Mouse (Mus musculus): ENCODE measurements around the gene Nrg3. TPM values are rescaled to one million over a fixed set of nuclear protein-coding genes. Genes with fewer than 3 reads are reported as not detected.
"Not testable (repeated sequence)": the region's sequence is repeated elsewhere in the genome, so short reads cannot be mapped to it uniquely, and the experiment has no call there.

The Nrg3 gene
- polyA plus RNA-seq, 1 experiment from 2014 or later = 0.37 TPM

- no peaks in the 10 kb centered on the region for H3K4me1 ChIP-seq
- no peaks in the 10 kb centered on the region for H3K27me3 ChIP-seq (ENCODE audit: poor library complexity, severe bottlenecking)
- H3K9me3 ChIP-seq = no peaks in the 10 kb centered on the region
- 69% methylated on average over 1 of the region's 1 CpGs for WGBS
- H3K36me3 ChIP-seq (replicated peaks) = no peaks in the 10 kb centered on the region
- H3K27ac ChIP-seq = no peak overlapping the region
- no peak overlapping the region for H3K4me3 ChIP-seq
- no peak for DNase-seq (ENCODE audit: extremely low spot score, low spot score)
Observed at GRCm38 (mm10) chr14:39155462-39155861, 317.4 kb downstream of the Nrg3 start.

- H3K27me3 ChIP-seq (ENCODE audit: poor library complexity, severe bottlenecking) = no peaks in the 10 kb centered on the region
- WGBS = 89% methylated on average over 2 of the region's 2 CpGs
- H3K4me3 ChIP-seq = no peak overlapping the region
- peaks cover 4% of the 10 kb centered on the region; the same call in 1 of the 2 replicates for H3K4me1 ChIP-seq
- no peak overlapping the region for H3K27ac ChIP-seq
- no peaks in the 10 kb centered on the region for H3K36me3 ChIP-seq (replicated peaks)
- H3K9me3 ChIP-seq = no peaks in the 10 kb centered on the region
- DNase-seq (ENCODE audit: extremely low spot score, low spot score) = no peak
Observed at GRCm38 (mm10) chr14:39129766-39130165, 343.1 kb downstream of the Nrg3 start.

DNA sequence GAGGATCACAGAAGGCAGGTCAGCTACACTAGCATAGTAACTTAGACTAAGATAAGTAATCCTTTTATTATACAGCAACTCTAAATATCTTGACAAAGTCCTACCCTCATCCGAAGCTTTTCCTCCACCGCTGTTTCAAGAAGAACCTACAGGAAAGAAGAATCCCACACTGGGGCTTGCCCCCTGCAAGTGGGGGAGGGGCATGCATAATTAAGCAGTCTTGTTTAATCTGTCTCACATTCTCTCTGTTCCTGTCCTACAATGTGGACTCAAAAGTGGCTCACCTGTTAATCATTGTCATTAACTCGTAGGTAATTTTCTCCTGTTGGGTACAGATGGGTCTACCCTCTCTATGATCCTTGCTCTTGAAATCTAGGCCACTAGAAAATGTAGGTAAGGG, 354.9 kb downstream of the Nrg3 start:
- no peak overlapping the region for H3K4me3 ChIP-seq
- no peaks in the 10 kb centered on the region for H3K9me3 ChIP-seq
- H3K27me3 ChIP-seq (ENCODE audit: poor library complexity, severe bottlenecking) = no peaks in the 10 kb centered on the region
- no peak for DNase-seq (ENCODE audit: extremely low spot score, low spot score)
- WGBS = 59% methylated on average over 3 of the region's 3 CpGs
- peaks cover under 1% of the 10 kb centered on the region; the same call in 1 of the 2 replicates for H3K4me1 ChIP-seq
- H3K36me3 ChIP-seq (replicated peaks) = no peaks in the 10 kb centered on the region
- no peak overlapping the region for H3K27ac ChIP-seq

DNA sequence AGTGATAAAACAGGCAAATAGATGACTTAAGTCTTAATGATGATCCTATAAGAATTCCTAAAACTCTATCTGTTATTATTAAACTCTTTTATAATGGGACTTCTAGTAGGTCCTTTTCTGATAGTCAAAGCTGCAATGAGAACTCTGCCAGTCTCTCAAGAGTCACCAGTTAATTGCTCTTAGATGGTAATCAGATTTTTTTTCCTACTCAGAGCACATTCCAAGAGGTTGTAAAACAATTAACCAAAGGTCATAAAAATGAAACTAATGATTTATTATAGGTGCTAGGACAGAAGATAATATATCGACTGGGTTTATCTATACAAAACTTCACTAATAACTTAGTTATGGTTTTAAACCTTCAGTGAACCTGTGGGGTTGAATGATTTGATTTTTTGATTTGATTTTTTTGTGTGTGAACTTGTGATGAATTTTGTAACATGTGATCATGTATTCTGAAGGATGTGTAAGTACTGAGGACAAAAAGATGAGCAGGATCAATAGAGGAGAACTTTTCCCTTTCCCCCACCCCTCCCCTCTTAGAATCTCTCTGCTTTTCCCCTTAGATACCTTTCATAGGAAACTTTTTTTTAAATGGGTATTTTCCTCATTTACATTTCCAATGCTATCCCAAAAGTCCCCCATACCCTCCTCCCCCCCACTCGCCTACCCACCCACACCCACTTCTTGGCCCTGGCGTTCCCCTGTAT, 356.2 kb downstream of the Nrg3 start:
- H3K4me3 ChIP-seq; H3K4me1 ChIP-seq; H3K27ac ChIP-seq; H3K9me3 ChIP-seq; DNase-seq (ENCODE audit: extremely low spot score, low spot score); H3K27me3 ChIP-seq (ENCODE audit: poor library complexity, severe bottlenecking); H3K36me3 ChIP-seq (replicated peaks): not testable (repeated sequence)
- 90% methylated on average over 3 of the region's 3 CpGs for WGBS

DNA sequence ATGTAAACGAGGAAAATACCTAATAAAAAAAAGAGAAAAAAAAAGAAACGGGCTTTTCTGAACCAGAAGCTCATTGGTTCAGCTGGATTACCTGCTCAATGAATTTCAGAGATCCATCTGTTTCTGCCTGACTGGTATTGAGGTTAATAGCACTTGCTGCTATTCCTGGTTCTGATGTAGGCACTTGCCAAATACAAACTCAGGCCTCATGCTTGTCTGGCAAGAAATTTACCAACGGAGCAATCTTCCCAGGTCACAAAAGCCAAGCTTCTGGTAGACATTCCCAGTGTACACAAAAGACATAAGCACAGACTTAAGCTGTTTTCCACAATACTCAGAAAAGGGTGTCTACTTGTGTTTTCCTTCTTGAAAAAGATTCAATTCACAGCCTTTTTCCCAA, 363.3 kb downstream of the Nrg3 start:
- Histone ChIP-seq H3K4me1 (peaks cover 9% of the 10 kb centered on the region), H3K36me3 (replicated peaks) (no peaks in the 10 kb centered on the region), H3K4me3 (no peak overlapping the region), H3K9me3 (no peaks in the 10 kb centered on the region), H3K27ac (no peak overlapping the region), H3K27me3 (ENCODE audit: poor library complexity, severe bottlenecking) (no peaks in the 10 kb centered on the region)
- 85% methylated on average over 3 of the region's 3 CpGs for WGBS
- no peak for DNase-seq (ENCODE audit: extremely low spot score, low spot score)

DNA sequence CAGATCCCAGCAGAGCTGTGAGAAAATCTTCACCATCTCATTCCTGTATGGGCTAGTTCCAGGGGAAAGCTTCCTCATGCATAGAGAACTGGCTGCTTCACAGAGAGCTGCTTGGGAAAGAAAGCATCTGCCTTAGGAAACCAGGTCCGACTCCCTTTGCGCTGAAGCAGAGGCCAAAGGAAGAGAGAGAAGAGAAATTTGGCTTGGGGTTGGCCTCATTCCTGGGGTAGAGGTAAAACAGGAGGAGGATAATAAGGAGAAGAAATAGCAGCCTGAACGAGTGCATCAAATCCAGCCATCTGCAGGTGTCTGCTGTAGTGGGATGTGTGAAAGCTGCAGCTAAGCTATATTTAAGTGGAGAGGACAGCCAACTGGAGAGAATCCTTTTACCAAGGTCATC, 366.1 kb downstream of the Nrg3 start:
- no peak for DNase-seq (ENCODE audit: extremely low spot score, low spot score)
- Histone ChIP-seq H3K27ac (no peak overlapping the region), H3K27me3 (ENCODE audit: poor library complexity, severe bottlenecking) (no peaks in the 10 kb centered on the region), H3K4me3 (no peak overlapping the region), H3K9me3 (no peaks in the 10 kb centered on the region), H3K36me3 (replicated peaks) (no peaks in the 10 kb centered on the region), H3K4me1 (no peaks in the 10 kb centered on the region)
- WGBS = 91% methylated on average over 3 of the region's 3 CpGs

DNA sequence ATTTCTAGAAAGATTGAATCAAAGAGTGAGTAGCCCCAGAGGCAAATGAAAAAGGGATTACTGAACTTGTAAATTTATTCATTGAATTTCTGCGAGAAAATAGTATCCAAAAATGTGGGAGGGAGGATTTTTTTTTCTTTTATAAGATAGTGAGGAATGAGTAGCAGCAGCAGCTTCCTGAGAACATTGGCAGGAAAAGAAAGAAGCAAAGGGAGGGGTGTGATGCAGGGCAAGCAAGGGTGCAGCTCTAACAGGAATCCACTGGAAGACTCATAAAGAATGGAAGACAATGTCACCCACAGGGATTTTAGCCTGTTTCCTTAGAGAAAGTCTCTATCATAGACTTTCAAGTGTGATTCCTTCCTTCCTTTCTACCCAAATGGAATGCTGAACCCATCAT, 377.7 kb downstream of the Nrg3 start:
- no peaks in the 10 kb centered on the region for H3K36me3 ChIP-seq (replicated peaks)
- no peak for DNase-seq (ENCODE audit: extremely low spot score, low spot score)
- WGBS = 78% methylated on average over 1 of the region's 1 CpGs
- no peaks in the 10 kb centered on the region for H3K9me3 ChIP-seq
- H3K4me3 ChIP-seq = no peak overlapping the region
- H3K27me3 ChIP-seq (ENCODE audit: poor library complexity, severe bottlenecking) = no peaks in the 10 kb centered on the region
- H3K27ac ChIP-seq = no peak overlapping the region
- no peaks in the 10 kb centered on the region for H3K4me1 ChIP-seq

- Histone ChIP-seq H3K27ac (no peak overlapping the region), H3K9me3 (no peaks in the 10 kb centered on the region), H3K4me1 (no peaks in the 10 kb centered on the region), H3K4me3 (no peak overlapping the region), H3K36me3 (replicated peaks) (no peaks in the 10 kb centered on the region), H3K27me3 (ENCODE audit: poor library complexity, severe bottlenecking) (no peaks in the 10 kb centered on the region)
- WGBS = 80% methylated on average over 1 of the region's 1 CpGs
- DNase-seq (ENCODE audit: extremely low spot score, low spot score) = no peak
Observed at GRCm38 (mm10) chr14:39079461-39079860, 393.4 kb downstream of the Nrg3 start.

GRCm38 (mm10) chr14:39051542-39051941, 421.3 kb downstream of the Nrg3 start:
- no peak for DNase-seq (ENCODE audit: extremely low spot score, low spot score)
- no peaks in the 10 kb centered on the region for H3K36me3 ChIP-seq (replicated peaks)
- no peaks in the 10 kb centered on the region for H3K4me1 ChIP-seq
- 95% methylated on average over 2 of the region's 2 CpGs for WGBS
- no peak overlapping the region for H3K27ac ChIP-seq
- H3K9me3 ChIP-seq = no peaks in the 10 kb centered on the region
- H3K4me3 ChIP-seq = no peak overlapping the region
- H3K27me3 ChIP-seq (ENCODE audit: poor library complexity, severe bottlenecking) = no peaks in the 10 kb centered on the region

DNA sequence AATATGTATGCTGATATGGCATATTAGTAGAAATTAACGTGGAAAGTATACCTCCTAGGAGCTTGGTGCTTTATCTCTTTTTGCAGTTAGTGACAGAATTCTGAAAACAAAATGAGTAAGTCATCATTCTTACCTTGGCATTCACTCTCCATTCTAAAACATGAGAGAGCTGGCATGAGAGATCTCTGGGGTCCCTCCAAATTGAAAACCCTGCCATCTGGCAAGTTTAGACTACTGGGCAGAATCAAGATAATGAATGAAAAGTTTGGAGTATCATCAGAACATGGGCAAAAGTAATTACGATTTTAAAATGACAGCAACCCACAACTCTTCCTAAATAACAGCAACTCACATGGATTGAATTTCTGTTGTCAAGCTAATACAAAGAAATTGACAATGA, 423.9 kb downstream of the Nrg3 start:
- WGBS = 83% methylated on average over 2 of the region's 2 CpGs
- no peaks in the 10 kb centered on the region for H3K36me3 ChIP-seq (replicated peaks)

DNA sequence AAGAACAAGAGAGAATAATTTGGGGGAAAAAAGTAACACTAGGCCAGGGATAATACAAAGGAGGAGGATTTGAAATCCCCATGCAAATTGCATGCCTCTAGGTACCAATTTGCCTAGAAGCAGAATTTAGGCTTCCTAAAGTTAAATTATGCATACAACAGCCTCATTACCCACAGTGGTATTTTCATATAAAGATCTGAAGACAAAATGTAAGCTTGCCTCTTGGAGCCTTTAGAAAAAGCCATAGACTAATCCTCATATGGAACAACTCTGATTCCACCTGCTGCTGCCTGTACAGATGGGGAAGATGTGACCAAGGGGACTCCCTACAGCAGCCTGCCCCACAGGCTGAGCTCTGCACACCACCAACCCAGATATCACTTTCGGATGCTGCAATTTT, 428.6 kb downstream of the Nrg3 start:
- Histone ChIP-seq H3K36me3 (replicated peaks) (no peaks in the 10 kb centered on the region), H3K9me3 (no peaks in the 10 kb centered on the region), H3K27me3 (ENCODE audit: poor library complexity, severe bottlenecking) (no peaks in the 10 kb centered on the region), H3K4me1 (no peaks in the 10 kb centered on the region), H3K27ac (no peak overlapping the region), H3K4me3 (no peak overlapping the region)
- no peak for DNase-seq (ENCODE audit: extremely low spot score, low spot score)
- WGBS = 89% methylated on average over 1 of the region's 1 CpGs

More for the DNA sequence above, 423.9 kb downstream of the Nrg3 start:
- Histone ChIP-seq H3K9me3 (no peaks in the 10 kb centered on the region), H3K27me3 (ENCODE audit: poor library complexity, severe bottlenecking) (no peaks in the 10 kb centered on the region), H3K27ac (no peak overlapping the region), H3K4me1 (no peaks in the 10 kb centered on the region), H3K4me3 (no peak overlapping the region)
- no peak for DNase-seq (ENCODE audit: extremely low spot score, low spot score)

- H3K4me3 ChIP-seq = no peak overlapping the region
- H3K9me3 ChIP-seq = no peaks in the 10 kb centered on the region
- no peaks in the 10 kb centered on the region for H3K27me3 ChIP-seq (ENCODE audit: poor library complexity, severe bottlenecking)
- H3K27ac ChIP-seq = no peak overlapping the region
- DNase-seq (ENCODE audit: extremely low spot score, low spot score) = no peak
- H3K4me1 ChIP-seq = no peaks in the 10 kb centered on the region
- no peaks in the 10 kb centered on the region for H3K36me3 ChIP-seq (replicated peaks)
- WGBS = 87% methylated on average over 3 of the region's 3 CpGs
Observed at GRCm38 (mm10) chr14:39043793-39044192, 429.1 kb downstream of the Nrg3 start.

- 78% methylated on average over 5 of the region's 5 CpGs for WGBS
- H3K9me3 ChIP-seq = no peaks in the 10 kb centered on the region
Observed at GRCm38 (mm10) chr14:39043384-39043783, 429.5 kb downstream of the Nrg3 start.

GRCm38 (mm10) chr14:39039046-39039445, 433.8 kb downstream of the Nrg3 start:
- Histone ChIP-seq H3K9me3 (no peaks in the 10 kb centered on the region), H3K27ac (no peak overlapping the region), H3K36me3 (replicated peaks) (no peaks in the 10 kb centered on the region), H3K4me1 (no peaks in the 10 kb centered on the region), H3K4me3 (no peak overlapping the region), H3K27me3 (ENCODE audit: poor library complexity, severe bottlenecking) (no peaks in the 10 kb centered on the region)
- WGBS = 88% methylated on average over 1 of the region's 1 CpGs
- no peak for DNase-seq (ENCODE audit: extremely low spot score, low spot score)

More at GRCm38 (mm10) chr14:39043384-39043783, 429.5 kb downstream of the Nrg3 start:
- H3K27me3 ChIP-seq (ENCODE audit: poor library complexity, severe bottlenecking) = no peaks in the 10 kb centered on the region
- H3K36me3 ChIP-seq (replicated peaks) = no peaks in the 10 kb centered on the region
- no peak overlapping the region for H3K4me3 ChIP-seq
- H3K4me1 ChIP-seq = no peaks in the 10 kb centered on the region
- DNase-seq (ENCODE audit: extremely low spot score, low spot score) = no peak
- H3K27ac ChIP-seq = no peak overlapping the region

Measured in forebrain, embryonic 10.5 days (tissue).